In the genomic region with DNA sequence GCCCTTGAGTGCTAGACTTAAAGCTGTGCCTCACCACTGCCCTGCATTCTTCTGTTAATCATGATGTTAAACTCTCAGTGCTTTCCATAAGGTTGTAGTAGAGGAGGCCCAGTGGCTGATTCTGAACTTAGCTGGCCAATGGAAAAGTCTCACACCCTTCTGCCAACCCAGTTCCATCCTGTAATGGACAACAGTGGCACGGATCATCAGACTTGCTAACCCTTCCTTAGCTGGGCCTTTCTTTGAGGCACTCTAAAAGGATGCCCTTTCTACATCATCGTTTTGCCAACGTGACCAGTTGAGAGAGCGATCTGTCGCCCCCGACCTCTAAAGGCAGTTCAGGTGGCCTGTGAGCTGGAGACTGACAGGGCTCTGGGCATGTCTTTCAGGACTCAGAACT, we compare ENCODE assay signal across 24 mouse cellular contexts. TPM values are rescaled to one million over a fixed set of nuclear protein-coding genes. Genes with fewer than 3 reads are reported as not detected.
DNase-seq lines count a peak whose midpoint lies in the region; ATAC-seq and TF ChIP-seq lines count a peak whose summit lies in the region.
"Had no signal": no experiment of that assay in that cellular context is flagged by ENCODE, and none has a peak within 500 bp of the region (broad histone marks: within the 10 kb centered on the region; RNA-seq: fewer than 3 reads in every experiment).

No protein-coding gene starts in this region.

- no peak for DNase-seq in gastrocnemius, adult 2 months
- DNase-seq in gastrocnemius, postnatal 25 days: no peak
- peak; percentile 66 for DNase-seq in heart, embryonic 10.5 days (ENCODE audit: low spot score)
- DNase-seq in heart, adult 8-10 months (ENCODE audit: low spot score): no peak
- peak; percentile 47 for DNase-seq in midbrain, embryonic 11.5 days (ENCODE audit: low spot score, missing footprints)
- DNase-seq: adrenal gland, adult 8-10 months; adrenal gland, postnatal 14 days; adrenal gland, postnatal 36 days; B cell, adult 2 months; cerebellum, adult 11-12 months; cerebellum, adult 2 months; cerebellum, adult 9-10 months; cerebellum, postnatal 10 days; cerebellum, postnatal 25 days had no signal

- 83% methylated on average over 6 of the region's 6 CpGs for WGBS in heart, embryonic 10.5 days
- WGBS in midbrain, embryonic 11.5 days: 80% methylated on average over 6 of the region's 6 CpGs
- WGBS in midbrain, embryonic 13.5 days: 89% methylated on average over 6 of the region's 6 CpGs

- peak overlapping the region; percentile 35 for H3K27ac ChIP-seq in gastrocnemius, adult 2 months
- H3K27ac ChIP-seq in heart, embryonic 10.5 days: no peak overlapping the region
- no peak overlapping the region for H3K27ac ChIP-seq in midbrain, embryonic 11.5 days (ENCODE audit: low read depth, low read length)
- H3K27ac ChIP-seq in midbrain, embryonic 13.5 days: no peak overlapping the region
- H3K27ac ChIP-seq: embryonic facial prominence, embryonic 10.5 days; embryonic facial prominence, embryonic 12.5 days; forebrain, embryonic 13.5 days; forebrain, embryonic 15.5 days had no signal

- no peak overlapping the region for H3K4me3 ChIP-seq in gastrocnemius, adult 2 months
- no peak overlapping the region for H3K4me3 ChIP-seq in heart, embryonic 10.5 days
- no peak overlapping the region for H3K4me3 ChIP-seq in midbrain, embryonic 11.5 days (ENCODE audit: low read depth, low read length)
- no peak overlapping the region for H3K4me3 ChIP-seq in midbrain, embryonic 13.5 days (replicated peaks)
- H3K4me3 ChIP-seq: embryonic facial prominence, embryonic 10.5 days; embryonic facial prominence, embryonic 12.5 days; forebrain, embryonic 13.5 days; forebrain, embryonic 15.5 days had no signal

- ATAC-seq in midbrain, embryonic 11.5 days (ENCODE audit: low FRiP score): no peak
- ATAC-seq in midbrain, embryonic 13.5 days: no peak
- ATAC-seq: activated CD4-positive, CD25-positive, alpha-beta regulatory T cell, adult 4 months; CD4-positive, CD25-positive, alpha-beta regulatory T cell, adult 4 months; forebrain, embryonic 13.5 days; forebrain, embryonic 15.5 days; Patski had no signal

- H3K27me3 ChIP-seq in heart, embryonic 10.5 days (ENCODE audit: insufficient read depth, poor library complexity, severe bottlenecking): no peaks in the 10 kb centered on the region
- H3K27me3 ChIP-seq in midbrain, embryonic 11.5 days (ENCODE audit: control insufficient read depth, insufficient read depth, low read length): no peaks in the 10 kb centered on the region
- no peaks in the 10 kb centered on the region for H3K27me3 ChIP-seq in midbrain, embryonic 13.5 days
- H3K27me3 ChIP-seq: CH12.LX; embryonic facial prominence, embryonic 12.5 days; forebrain, embryonic 13.5 days; forebrain, embryonic 15.5 days; Patski had no signal

- H3K9me3 ChIP-seq in heart, embryonic 10.5 days: no peaks in the 10 kb centered on the region
- H3K9me3 ChIP-seq in midbrain, embryonic 11.5 days (ENCODE audit: control insufficient read depth, low read length): no peaks in the 10 kb centered on the region
- H3K9me3 ChIP-seq in midbrain, embryonic 13.5 days: no peaks in the 10 kb centered on the region
- H3K9me3 ChIP-seq: embryonic facial prominence, embryonic 10.5 days; embryonic facial prominence, embryonic 12.5 days; forebrain, embryonic 13.5 days; forebrain, embryonic 15.5 days; G1E had no signal

- peaks cover 67% of the 10 kb centered on the region for H3K4me1 ChIP-seq in heart, embryonic 10.5 days
- H3K4me1 ChIP-seq in midbrain, embryonic 11.5 days (ENCODE audit: control insufficient read depth, insufficient read depth, low read length): peaks cover 23% of the 10 kb centered on the region
- peaks cover 59% of the 10 kb centered on the region for H3K4me1 ChIP-seq in midbrain, embryonic 13.5 days (replicated peaks)

- intact Hi-C loops in gastrocnemius, adult 2 months (cut with DNase I): loop anchor here (5.0 kb wide), 1 partner anchor 35 kb away; no protein-coding TSS in a partner anchor

- H3K36me3 ChIP-seq in heart, embryonic 10.5 days: peaks cover 12% of the 10 kb centered on the region
- H3K36me3 ChIP-seq in midbrain, embryonic 11.5 days (ENCODE audit: control insufficient read depth, insufficient read depth, low read length): no peaks in the 10 kb centered on the region
- H3K36me3 ChIP-seq in midbrain, embryonic 13.5 days: 0 out of 2 replicates have a peak, but pooled peaks cover 5% of the 10 kb centered on the region
- H3K36me3 ChIP-seq: forebrain, embryonic 15.5 days had no signal

- H3K4me2 ChIP-seq in midbrain, embryonic 11.5 days: no peak overlapping the region
- no peak overlapping the region for H3K4me2 ChIP-seq in midbrain, embryonic 13.5 days (replicated peaks)
- H3K4me2 ChIP-seq: embryonic facial prominence, embryonic 12.5 days; forebrain, embryonic 13.5 days; forebrain, embryonic 15.5 days had no signal

- no peak for TF ChIP-seq CTCF in gastrocnemius, adult 2 months (IDR thresholded peaks at IDR 0.05)

- H3K9ac ChIP-seq in midbrain, embryonic 11.5 days (ENCODE audit: low read length): no peak overlapping the region
- H3K9ac ChIP-seq in midbrain, embryonic 13.5 days (replicated peaks): no peak overlapping the region
- H3K9ac ChIP-seq: embryonic facial prominence, embryonic 12.5 days; forebrain, embryonic 13.5 days; forebrain, embryonic 15.5 days had no signal

RNA-seq across cellular contexts. Expression of gene Fto, which starts 13.6 kb away (rescaled TPM):
- total RNA-seq in gastrocnemius, adult 2 months (2021): 10 to 100 TPM; 81.7 to 85.5 TPM
- 10 to 100 TPM; 69.3 to 76.3 TPM for total RNA-seq in gastrocnemius, postnatal 25 days (2021)
- 81.7 and 83.2 TPM in 2 replicates for polyA plus RNA-seq in heart, embryonic 10.5 days (2016; fragmentation: Nextera tagmentation; extraction: Ambion mirVana)
- total RNA-seq in heart, adult 8-10 months (2022): 10 to 100 TPM; 59.3 to 70.7 (median 65.1) TPM
- 105 and 110 TPM in 2 replicates for polyA plus RNA-seq in midbrain, embryonic 11.5 days (2014; fragmentation: Nextera tagmentation; extraction: Ambion mirVana)
- 128 and 131 TPM in 2 replicates for polyA plus RNA-seq in midbrain, embryonic 13.5 days (2015; fragmentation: Nextera tagmentation; extraction: Ambion mirVana)

RNA-seq across cellular contexts. Expression of gene Rpgrip1l, which starts 13.9 kb away (rescaled TPM):
- 1 to 10 TPM; 2.0 to 2.3 TPM for total RNA-seq in gastrocnemius, adult 2 months (2021)
- 1 to 10 TPM; 4.1 to 4.9 TPM for total RNA-seq in gastrocnemius, postnatal 25 days (2021)
- polyA plus RNA-seq in heart, embryonic 10.5 days (2016; fragmentation: Nextera tagmentation; extraction: Ambion mirVana): 9.2 and 9.3 TPM in 2 replicates
- 1 to 10 TPM; 3.4 to 5.3 (median 4.2) TPM for total RNA-seq in heart, adult 8-10 months (2022)
- polyA plus RNA-seq in midbrain, embryonic 11.5 days (2014; fragmentation: Nextera tagmentation; extraction: Ambion mirVana): 13.9 and 16.9 TPM in 2 replicates
- polyA plus RNA-seq in midbrain, embryonic 13.5 days (2015; fragmentation: Nextera tagmentation; extraction: Ambion mirVana): 14.0 TPM in 2 replicates

Comparison
In these comparisons a context has a peak if more than half of its experiments do, and no peak if none do; other contexts are left out.
1. DNase-seq: peak in heart, embryonic 10.5 days (single experiment) and midbrain, embryonic 11.5 days (single experiment); none in gastrocnemius, adult 2 months (single experiment), gastrocnemius, postnatal 25 days (single experiment) and heart, adult 8-10 months (single experiment).